Mouse (Mus musculus) hindbrain, embryonic 15.5 days (tissue): ENCODE results near the gene Pcdh15. TPM values are rescaled to one million over a fixed set of nuclear protein-coding genes. Genes with fewer than 3 reads are reported as not detected.
A peak's percentile ranks its signal among the peaks of the same experiment; 100 is the strongest.

Experiments
- ATAC-seq: fragments of 200-750 bp; cut with Nextera tagmentation; 2 replicates; pipeline ENCODE4 v1.8.0; 2017; ENCODE audit warnings: low read depth, moderate number of reproducible peaks, moderate TSS enrichment; ENCODE audit not compliant: low FRiP score
- H3K27ac ChIP-seq: fragments of 300-500 bp; sonication (generic); replicated peaks from 2 replicates; pipeline ENCODE4 v1.5.1; 2015; ENCODE audit warnings: mild to moderate bottlenecking, inconsistent platforms
- H3K27me3 ChIP-seq: fragments of 300-500 bp; sonication (generic); 2 replicates; pipeline ENCODE4 v1.6.1; 2015; ENCODE audit warnings: control low read depth, inconsistent platforms
- H3K36me3 ChIP-seq: fragments of 300-500 bp; sonication (generic); 2 replicates; pipeline ENCODE4 v1.6.1; 2015; ENCODE audit warnings: control low read depth, inconsistent platforms
- H3K4me1 ChIP-seq: fragments of 300-500 bp; sonication (generic); replicated peaks from 2 replicates; pipeline ENCODE4 v1.6.1; 2015; ENCODE audit warnings: control low read depth, inconsistent platforms
- H3K4me2 ChIP-seq: fragments of 300-500 bp; sonication (generic); 2 replicates; pipeline ENCODE4 v1.6.1; 2015; ENCODE audit warnings: moderate library complexity, mild to moderate bottlenecking, inconsistent platforms
- H3K4me3 ChIP-seq: fragments of 300-500 bp; sonication (generic); 2 replicates; pipeline ENCODE4 v1.5.1; 2015; ENCODE audit warnings: mild to moderate bottlenecking, inconsistent platforms
- H3K9ac ChIP-seq: fragments of 300-500 bp; sonication (generic); 2 replicates; pipeline ENCODE4 v1.6.1; 2015; ENCODE audit warnings: inconsistent platforms
- H3K9me3 ChIP-seq: fragments of 300-500 bp; sonication (generic); 2 replicates; pipeline ENCODE4 v1.6.1; 2016; ENCODE audit warnings: control low read depth, inconsistent platforms
- WGBS: fragments of 180-500 bp; shearing (Covaris S2); methylation state at CpG from one replicate; pipeline ENCODE4 v1.1.7; 2015; 5-methylcytosine and 5-hydroxymethylcytosine counted together
- polyA plus RNA-seq: library from polyadenylated mRNA; unstranded; fragments of >200 nt; fragmentation: Nextera tagmentation; extraction: Ambion mirVana; gene quantifications from 2 replicates; pipeline ENCODE4 v1.2.1, GENCODE M21; 2015

Gene Pcdh15
- polyA plus RNA-seq, 1 experiment from 2014 or later: 13.8 TPM

DNA sequence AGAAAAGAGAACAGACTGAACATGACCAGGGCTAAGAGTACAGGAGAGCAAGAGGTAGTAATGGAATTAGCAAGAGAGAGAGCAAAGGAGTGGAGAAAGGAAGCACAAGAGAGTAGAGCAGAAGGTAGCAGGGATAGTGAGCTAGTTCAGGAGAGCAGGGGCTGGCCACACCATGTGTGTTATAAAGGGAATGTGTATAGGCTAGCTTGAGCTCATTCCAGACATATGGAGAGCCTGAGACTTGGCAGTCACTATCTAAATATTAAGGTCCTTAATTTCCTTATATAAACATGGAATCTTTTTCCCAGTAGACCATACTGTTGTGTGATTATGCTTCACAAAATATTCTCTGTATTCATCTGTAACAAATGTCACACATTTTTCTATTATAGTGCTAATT, 1159.5 kb downstream of the Pcdh15 start:
- no peak overlapping the region for H3K4me3 ChIP-seq
- H3K27me3 ChIP-seq: no peaks in the 10 kb centered on the region
- H3K9me3 ChIP-seq: no peaks in the 10 kb centered on the region
- H3K4me1 ChIP-seq: no peaks in the 10 kb centered on the region
- H3K27ac ChIP-seq: no peak overlapping the region
- no peaks in the 10 kb centered on the region for H3K36me3 ChIP-seq
- ATAC-seq: no peak
- H3K9ac ChIP-seq: no peak overlapping the region
- no peak overlapping the region for H3K4me2 ChIP-seq

DNA sequence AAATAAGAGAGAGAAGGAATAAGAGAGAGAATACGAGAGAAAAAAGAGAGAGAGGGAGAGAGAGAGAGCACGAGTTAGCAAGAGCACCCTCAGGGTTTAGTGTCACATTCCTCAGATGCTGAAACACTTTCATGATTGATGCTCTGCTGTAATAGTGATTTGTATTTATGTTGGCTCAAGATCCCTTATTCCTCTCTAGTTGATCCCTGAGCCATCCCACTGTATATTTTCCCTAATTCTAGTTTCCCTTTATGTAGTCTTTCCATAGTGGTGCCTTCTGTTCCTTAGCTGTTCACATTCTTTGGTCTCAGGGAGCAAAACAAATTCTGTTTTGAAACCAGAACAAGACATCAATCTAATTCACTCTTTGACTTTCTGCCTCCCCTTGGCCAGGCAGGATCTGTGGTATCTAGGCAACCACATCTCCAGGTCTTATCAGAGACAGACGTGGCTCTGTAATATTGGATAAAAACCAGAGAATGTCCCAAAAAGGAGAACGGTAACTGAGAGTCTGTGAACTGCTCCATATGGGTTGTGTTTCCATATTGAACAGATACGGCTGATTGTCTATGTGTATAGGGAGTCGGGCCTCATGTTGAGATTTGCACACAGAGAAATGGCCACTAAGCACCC, 1170.6 kb downstream of the Pcdh15 start:
- 0 out of 2 replicates have a peak, but pooled peaks have one; percentile 30 for ATAC-seq
- Histone ChIP-seq H3K4me3 (no peak overlapping the region), H3K27ac (0 out of 2 replicates have a peak overlapping the region, but pooled peaks have one; percentile 5), H3K4me1 (peaks cover 8% of the 10 kb centered on the region; the same call in 1 of the 2 replicates), H3K4me2 (no peak overlapping the region), H3K27me3 (no peaks in the 10 kb centered on the region), H3K36me3 (no peaks in the 10 kb centered on the region), H3K9me3 (no peaks in the 10 kb centered on the region), H3K9ac (no peak overlapping the region)
- 49% methylated on average over 6 of the region's 6 CpGs for WGBS

DNA sequence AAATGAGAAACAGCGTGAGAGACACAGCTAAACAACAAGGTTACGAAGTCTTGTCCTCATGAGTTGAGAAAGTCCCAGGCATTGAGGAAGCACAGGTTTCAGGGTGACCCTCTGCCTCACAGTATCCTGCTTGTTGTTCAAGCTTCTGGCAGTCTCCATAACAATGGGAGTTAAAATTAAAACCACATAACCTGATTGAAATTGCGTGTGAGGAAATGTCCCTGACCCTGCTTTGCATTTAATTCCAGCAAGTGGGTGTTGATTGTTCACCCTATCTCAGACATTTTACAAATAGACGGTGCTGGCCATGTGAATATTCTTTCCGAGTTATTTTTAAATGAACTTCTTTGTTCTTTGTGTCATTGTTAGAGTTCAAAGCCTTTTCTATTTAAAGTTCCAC, 1171.8 kb downstream of the Pcdh15 start:
- peaks cover 8% of the 10 kb centered on the region; the same call in 1 of the 2 replicates for H3K4me1 ChIP-seq
- H3K9ac ChIP-seq: no peak overlapping the region
- H3K4me2 ChIP-seq: no peak overlapping the region
- no peak overlapping the region for H3K27ac ChIP-seq
- ATAC-seq: no peak
- no peaks in the 10 kb centered on the region for H3K36me3 ChIP-seq
- H3K4me3 ChIP-seq: no peak overlapping the region
- no peaks in the 10 kb centered on the region for H3K27me3 ChIP-seq
- H3K9me3 ChIP-seq: no peaks in the 10 kb centered on the region
- 86% methylated on average over 5 of the region's 5 CpGs for WGBS

GRCm38 (mm10) chr10:74304120-74304519, 1205.0 kb downstream of the Pcdh15 start:
- Histone ChIP-seq H3K27me3 (no peaks in the 10 kb centered on the region), H3K36me3 (no peaks in the 10 kb centered on the region), H3K27ac (no peak overlapping the region), H3K4me2 (no peak overlapping the region), H3K4me1 (no peaks in the 10 kb centered on the region), H3K9ac (no peak overlapping the region), H3K9me3 (no peaks in the 10 kb centered on the region), H3K4me3 (no peak overlapping the region)
- no peak for ATAC-seq
- 82% methylated on average over 2 of the region's 2 CpGs for WGBS

- H3K4me3 ChIP-seq: no peak overlapping the region
- H3K4me1 ChIP-seq: no peaks in the 10 kb centered on the region
- H3K27me3 ChIP-seq: no peaks in the 10 kb centered on the region
- ATAC-seq: no peak
- H3K27ac ChIP-seq: no peak overlapping the region
- H3K36me3 ChIP-seq: no peaks in the 10 kb centered on the region
- H3K9ac ChIP-seq: no peak overlapping the region
- H3K9me3 ChIP-seq: no peaks in the 10 kb centered on the region
- WGBS: 72% methylated on average over 5 of the region's 5 CpGs
- no peak overlapping the region for H3K4me2 ChIP-seq
These were observed 1206.5 kb downstream of the Pcdh15 start for GRCm38 (mm10) chr10:74305439-74306158.

DNA sequence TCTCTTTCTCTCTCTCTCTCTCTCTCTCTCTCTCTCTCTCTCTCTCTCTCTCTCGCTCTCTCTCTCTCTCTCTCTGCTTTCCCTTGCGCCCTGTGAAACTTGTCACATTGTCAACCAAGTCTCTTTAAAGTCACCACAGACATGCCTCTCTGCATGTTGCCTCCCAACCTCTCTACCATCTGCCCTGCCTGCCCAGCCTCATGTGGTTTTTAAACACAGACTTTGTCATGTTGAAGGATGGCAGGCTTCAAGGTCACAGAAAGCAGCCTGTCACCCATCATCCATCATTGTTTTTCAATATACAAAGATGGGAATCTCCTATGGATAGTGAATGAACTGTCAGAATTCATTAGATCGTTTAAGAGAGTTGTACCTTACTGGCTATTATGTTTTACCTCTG, 1207.9 kb downstream of the Pcdh15 start:
- 64% methylated on average over 3 of the region's 3 CpGs for WGBS
- Histone ChIP-seq H3K4me2 (no peak overlapping the region), H3K9me3 (no peaks in the 10 kb centered on the region), H3K27ac (no peak overlapping the region), H3K4me3 (no peak overlapping the region), H3K9ac (no peak overlapping the region), H3K4me1 (no peaks in the 10 kb centered on the region), H3K27me3 (no peaks in the 10 kb centered on the region), H3K36me3 (no peaks in the 10 kb centered on the region)
- no peak for ATAC-seq

DNA sequence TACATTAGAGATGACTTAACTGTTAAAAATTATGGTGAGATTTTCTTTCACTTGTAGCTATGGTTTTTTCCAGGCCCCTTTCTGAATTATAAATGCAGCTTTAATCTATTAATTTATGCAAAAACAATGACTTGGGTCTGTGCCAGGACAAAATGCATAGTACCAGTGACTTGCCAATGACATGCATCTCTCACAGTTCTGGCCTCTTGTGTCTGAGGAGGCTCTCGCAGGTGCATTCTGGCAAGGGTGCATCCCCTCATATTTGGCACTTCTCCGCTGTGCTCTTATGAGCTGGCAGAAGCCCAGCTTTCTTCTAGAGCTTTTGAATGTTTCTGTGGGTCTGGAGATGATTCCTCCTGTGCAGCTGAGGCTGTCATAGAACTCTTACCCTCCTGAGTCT, 1216.9 kb downstream of the Pcdh15 start:
- no peak overlapping the region for H3K4me2 ChIP-seq
- H3K27ac ChIP-seq: no peak overlapping the region
- no peaks in the 10 kb centered on the region for H3K9me3 ChIP-seq
- no peaks in the 10 kb centered on the region; the same call in 1 of the 2 replicates for H3K4me1 ChIP-seq
- WGBS: 60% methylated on average over 2 of the region's 2 CpGs
- H3K9ac ChIP-seq: no peak overlapping the region
- no peak overlapping the region for H3K4me3 ChIP-seq
- H3K36me3 ChIP-seq: no peaks in the 10 kb centered on the region
- H3K27me3 ChIP-seq: no peaks in the 10 kb centered on the region
- ATAC-seq: no peak

DNA sequence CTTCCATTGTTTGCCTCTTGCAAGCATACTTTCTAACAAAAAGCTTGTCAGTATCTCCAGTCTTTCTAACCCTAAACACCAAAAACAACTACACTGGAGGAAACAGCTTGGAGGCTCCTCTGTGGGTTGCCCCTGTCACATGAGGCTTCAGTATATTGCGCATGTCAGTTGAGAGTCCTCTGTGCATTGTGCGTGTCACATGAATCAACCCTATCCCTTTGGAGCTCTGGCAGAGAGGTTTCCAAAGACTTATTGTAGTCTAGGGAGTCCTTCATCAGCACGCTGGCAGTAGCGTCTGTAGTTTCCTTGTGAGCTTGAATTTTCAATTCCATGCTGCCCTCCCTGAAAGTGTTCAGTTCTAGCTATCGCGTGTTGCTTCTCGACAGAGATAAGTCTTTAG, 1236.3 kb downstream of the Pcdh15 start:
- Histone ChIP-seq H3K9ac (no peak overlapping the region), H3K27me3 (no peaks in the 10 kb centered on the region), H3K36me3 (no peaks in the 10 kb centered on the region), H3K27ac (no peak overlapping the region), H3K4me1 (no peaks in the 10 kb centered on the region), H3K9me3 (no peaks in the 10 kb centered on the region), H3K4me3 (no peak overlapping the region), H3K4me2 (no peak overlapping the region)
- 78% methylated on average over 7 of the region's 7 CpGs for WGBS
- ATAC-seq: no peak

GRCm38 (mm10) chr10:74339247-74340160, 1240.4 kb downstream of the Pcdh15 start:
- no peak overlapping the region for H3K9ac ChIP-seq
- no peaks in the 10 kb centered on the region for H3K36me3 ChIP-seq
- WGBS: 59% methylated on average over 3 of the region's 3 CpGs
- no peaks in the 10 kb centered on the region for H3K27me3 ChIP-seq
- no peak overlapping the region for H3K27ac ChIP-seq
- no peaks in the 10 kb centered on the region for H3K4me1 ChIP-seq
- no peak for ATAC-seq
- no peak overlapping the region for H3K4me3 ChIP-seq
- H3K9me3 ChIP-seq: no peaks in the 10 kb centered on the region
- H3K4me2 ChIP-seq: no peak overlapping the region

GRCm38 (mm10) chr10:74359526-74359925, 1260.4 kb downstream of the Pcdh15 start:
- 51% methylated on average over 5 of the region's 5 CpGs for WGBS
- no peak overlapping the region for H3K27ac ChIP-seq
- H3K4me1 ChIP-seq: no peaks in the 10 kb centered on the region

GRCm38 (mm10) chr10:74378697-74379096, 1279.6 kb downstream of the Pcdh15 start:
- no peak overlapping the region for H3K27ac ChIP-seq
- no peaks in the 10 kb centered on the region for H3K4me1 ChIP-seq
- H3K36me3 ChIP-seq: no peaks in the 10 kb centered on the region
- no peak overlapping the region for H3K9ac ChIP-seq
- ATAC-seq: no peak
- no peak overlapping the region for H3K4me2 ChIP-seq
- no peak overlapping the region for H3K4me3 ChIP-seq
- 80% methylated on average over 1 of the region's 1 CpGs for WGBS
- H3K27me3 ChIP-seq: no peaks in the 10 kb centered on the region
- H3K9me3 ChIP-seq: no peaks in the 10 kb centered on the region

More at GRCm38 (mm10) chr10:74359526-74359925, 1260.4 kb downstream of the Pcdh15 start:
- H3K4me3 ChIP-seq: no peak overlapping the region
- no peak overlapping the region for H3K9ac ChIP-seq
- no peak for ATAC-seq
- no peaks in the 10 kb centered on the region for H3K27me3 ChIP-seq
- no peaks in the 10 kb centered on the region for H3K36me3 ChIP-seq
- H3K9me3 ChIP-seq: no peaks in the 10 kb centered on the region
- H3K4me2 ChIP-seq: no peak overlapping the region
